Mouse (Mus musculus) lung, embryonic 16.5 days (tissue): Measurements from ENCODE around the gene Rtf1. TPM values are rescaled to one million over a fixed set of nuclear protein-coding genes. Genes with fewer than 3 reads are reported as not detected.
A peak's percentile ranks its signal among the peaks of the same experiment; 100 is the strongest.
"Not testable (repeated sequence)": the region's sequence is repeated elsewhere in the genome, so short reads cannot be mapped to it uniquely, and the experiment has no call there.

Experiments used
- ATAC-seq: fragments of 200-750 bp; cut with Nextera tagmentation; 2 replicates; pipeline ENCODE4 v1.8.0; 2017; ENCODE audit warnings: low read depth, mild to moderate bottlenecking, moderate library complexity
- H3K27ac ChIP-seq: fragments of 300-500 bp; sonication (generic); 2 replicates; pipeline ENCODE4 v1.5.1; 2014; ENCODE audit warnings: mild to moderate bottlenecking, control low read depth, low read length
- H3K27me3 ChIP-seq: fragments of 300-500 bp; sonication (generic); 2 replicates; pipeline ENCODE4 v1.6.1; 2014; ENCODE audit warnings: low read depth, low read length, mixed read lengths; ENCODE audit not compliant: control insufficient read depth, insufficient read depth
- H3K36me3 ChIP-seq: fragments of 300-500 bp; sonication (generic); 2 replicates; pipeline ENCODE4 v1.6.1; 2014; ENCODE audit warnings: low read length; ENCODE audit not compliant: control insufficient read depth, insufficient read depth
- H3K4me1 ChIP-seq: fragments of 300-500 bp; sonication (generic); replicated peaks from 2 replicates; pipeline ENCODE4 v1.6.1; 2014; ENCODE audit warnings: low read length, mixed read lengths; ENCODE audit not compliant: control insufficient read depth, insufficient read depth
- H3K4me2 ChIP-seq: fragments of 300-500 bp; sonication (generic); 2 replicates; pipeline ENCODE4 v1.6.1; 2014; ENCODE audit warnings: low read depth, low read length, control low read depth
- H3K4me3 ChIP-seq: fragments of 300-500 bp; sonication (generic); 2 replicates; pipeline ENCODE4 v1.5.1; 2014; ENCODE audit warnings: mild to moderate bottlenecking, low read length, control low read depth
- H3K9ac ChIP-seq: fragments of 300-500 bp; sonication (generic); 2 replicates; pipeline ENCODE4 v1.6.1; 2014; ENCODE audit warnings: low read length, control low read depth
- H3K9me3 ChIP-seq: fragments of 300-500 bp; sonication (generic); 2 replicates; pipeline ENCODE4 v1.6.1; 2016; ENCODE audit warnings: low read length; ENCODE audit not compliant: control insufficient read depth
- WGBS: fragments of 180-500 bp; shearing (Covaris S2); extraction: QIAGEN DNeasy Blood & Tissue Kit; methylation state at CpG from one replicate; pipeline ENCODE4 v1.1.7; 2014; 5-methylcytosine and 5-hydroxymethylcytosine counted together
- polyA plus RNA-seq: library from polyadenylated mRNA; unstranded; fragments of >200 nt; fragmentation: Nextera tagmentation; extraction: Ambion mirVana; gene quantifications from 2 replicates; pipeline ENCODE4 v1.2.1, GENCODE M21; 2015

The Rtf1 gene
- polyA plus RNA-seq = 35.4 and 39.9 TPM in 2 replicates

DNA sequence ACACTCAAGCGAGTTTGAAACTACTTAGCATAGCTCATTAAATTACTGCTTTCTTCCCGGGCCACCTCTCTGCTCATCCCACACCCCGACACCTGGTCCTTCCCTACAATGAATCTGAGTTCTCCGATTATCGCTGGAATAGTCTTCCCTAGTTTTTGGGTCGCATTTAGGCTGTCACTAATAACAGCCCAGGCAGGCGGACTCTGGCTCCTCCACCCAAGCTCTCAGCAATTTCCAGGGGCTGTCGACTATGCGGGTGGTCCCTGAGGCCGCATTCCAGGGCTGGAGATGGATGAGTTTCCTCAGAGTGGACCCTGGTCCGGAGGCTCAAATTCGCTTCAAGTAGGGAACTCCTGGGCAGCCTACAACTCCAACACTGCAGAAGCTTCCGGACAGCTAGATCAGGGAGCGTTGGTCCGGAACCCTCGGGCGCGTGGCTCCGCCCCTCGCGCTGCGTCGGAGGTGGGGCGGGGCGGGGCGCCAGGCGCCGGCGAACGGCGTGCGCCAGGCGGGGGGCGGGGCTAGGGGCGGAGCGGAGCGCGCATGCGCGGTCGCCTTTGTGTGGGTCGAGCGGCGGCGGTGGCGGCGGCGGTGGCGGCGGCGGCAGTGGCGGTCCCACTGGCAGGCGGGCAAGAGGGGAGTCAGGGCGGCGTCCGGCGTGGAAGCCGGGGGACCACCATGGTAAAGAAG is at the start of gene Rtf1:
Gene Rtf1, plus strand, starts transcription at position 544 of the 690 bp plus-strand sequence.
- Histone ChIP-seq H3K4me2 (peak within 1 kb of the TSS; percentile 96), H3K4me1 (peaks cover 7% of the 10 kb centered on the region; the same call in 1 of the 2 replicates), H3K27ac (peak within 1 kb of the TSS; percentile 89), H3K9ac (peak within 1 kb of the TSS; percentile 99), H3K27me3 (no peaks in the 10 kb centered on the region), H3K36me3 (no peaks in the 10 kb centered on the region), H3K9me3 (no peaks in the 10 kb centered on the region), H3K4me3 (peak within 1 kb of the TSS; percentile 76)
- under 1% methylated on average over 46 of the region's 58 CpGs for WGBS
- ATAC-seq = peak; percentile 98

DNA sequence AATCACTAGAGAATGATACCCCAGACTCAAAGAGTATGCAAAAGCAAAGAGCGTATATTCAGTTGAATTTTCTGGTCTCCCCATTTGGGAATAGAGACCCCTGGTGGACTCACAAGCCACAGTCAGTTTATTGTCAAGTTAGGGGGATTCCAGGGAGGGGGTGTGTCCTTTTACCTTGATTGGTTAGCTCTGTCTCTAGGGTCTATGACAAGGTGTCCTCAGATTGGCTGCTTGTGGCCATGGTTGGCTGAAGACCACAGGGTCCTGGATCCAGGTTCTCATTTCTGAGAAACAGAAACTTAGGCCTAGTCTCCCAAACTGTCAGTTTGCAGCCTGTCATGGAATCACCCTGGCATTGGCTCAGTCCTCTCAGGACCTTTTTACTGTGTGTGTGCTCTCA is 38.1 kb upstream of the Rtf1 start:
- ATAC-seq = no peak
- Histone ChIP-seq H3K4me1 (no peaks in the 10 kb centered on the region), H3K4me3 (no peak overlapping the region), H3K9ac (no peak overlapping the region), H3K27me3 (no peaks in the 10 kb centered on the region), H3K4me2 (no peak overlapping the region), H3K27ac (no peak overlapping the region), H3K9me3 (no peaks in the 10 kb centered on the region), H3K36me3 (peaks cover 70% of the 10 kb centered on the region)
- WGBS = 71% methylated on average over 1 of the region's 1 CpGs

DNA sequence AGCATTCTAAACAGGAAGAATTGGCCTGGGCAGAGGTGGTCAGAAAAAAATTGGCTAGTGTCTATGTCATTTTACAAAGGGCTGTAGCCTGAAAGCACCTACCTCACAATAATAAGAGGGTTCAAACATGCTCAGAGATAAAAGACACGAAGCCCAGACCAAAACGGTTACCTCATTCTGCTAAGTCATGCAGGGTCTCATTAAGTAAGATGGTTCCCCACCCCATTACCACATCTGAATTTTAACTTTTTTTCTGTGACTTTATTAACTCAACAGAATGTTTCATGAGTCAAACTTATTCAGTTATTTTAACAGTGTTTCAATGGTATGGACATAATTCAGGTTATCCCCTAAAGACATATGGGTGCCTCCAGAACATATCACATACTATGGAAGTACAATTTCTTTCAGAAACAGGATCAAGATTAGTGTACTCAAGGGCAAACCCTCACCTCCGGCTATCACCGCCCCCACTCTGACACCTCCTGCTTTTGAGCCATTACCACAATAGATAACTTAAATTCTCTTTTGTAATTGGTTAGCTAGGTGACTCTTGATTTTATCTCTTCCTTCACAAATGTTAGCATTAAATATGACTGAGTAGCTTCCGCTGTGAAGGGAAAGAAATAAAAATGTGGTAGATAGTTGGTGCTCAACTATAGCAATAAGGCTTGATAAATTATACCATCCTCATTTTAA is 33.5 kb upstream of the Rtf1 start:
- no peak for ATAC-seq
- Histone ChIP-seq H3K27me3 (no peaks in the 10 kb centered on the region), H3K4me1 (no peaks in the 10 kb centered on the region), H3K36me3 (peaks cover 65% of the 10 kb centered on the region), H3K4me2 (no peak overlapping the region), H3K4me3 (no peak overlapping the region), H3K9me3 (no peaks in the 10 kb centered on the region), H3K27ac (no peak overlapping the region), H3K9ac (no peak overlapping the region)
- 96% methylated on average over 5 of the region's 5 CpGs for WGBS

DNA sequence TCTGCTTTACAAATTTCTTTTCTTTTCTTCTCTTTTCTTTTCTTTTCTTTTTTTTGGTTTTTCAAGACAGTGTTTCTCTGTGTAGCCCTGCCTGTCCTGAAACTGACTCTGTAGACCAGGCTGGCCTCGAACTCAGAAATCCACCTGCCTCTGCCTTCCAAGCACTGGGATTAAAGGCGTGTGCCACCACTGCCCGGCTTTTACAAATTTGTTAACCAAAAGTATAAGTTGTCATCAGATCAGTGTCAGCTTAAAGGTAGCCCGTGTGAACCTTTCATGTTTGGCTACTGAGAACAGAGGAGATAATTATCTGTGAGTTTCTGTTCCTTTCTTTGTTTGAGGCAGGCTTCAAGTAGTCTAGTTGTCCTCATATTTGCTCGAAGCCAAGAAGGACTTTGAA is 30.6 kb upstream of the Rtf1 start:
- no peaks in the 10 kb centered on the region for H3K9me3 ChIP-seq
- H3K9ac ChIP-seq = no peak overlapping the region
- H3K4me1 ChIP-seq = no peaks in the 10 kb centered on the region
- no peak overlapping the region for H3K27ac ChIP-seq
- H3K4me2 ChIP-seq = no peak overlapping the region
- peaks cover 55% of the 10 kb centered on the region for H3K36me3 ChIP-seq
- H3K27me3 ChIP-seq = no peaks in the 10 kb centered on the region
- H3K4me3 ChIP-seq = no peak overlapping the region
- WGBS = 84% methylated on average over 5 of the region's 5 CpGs
- ATAC-seq = no peak

DNA sequence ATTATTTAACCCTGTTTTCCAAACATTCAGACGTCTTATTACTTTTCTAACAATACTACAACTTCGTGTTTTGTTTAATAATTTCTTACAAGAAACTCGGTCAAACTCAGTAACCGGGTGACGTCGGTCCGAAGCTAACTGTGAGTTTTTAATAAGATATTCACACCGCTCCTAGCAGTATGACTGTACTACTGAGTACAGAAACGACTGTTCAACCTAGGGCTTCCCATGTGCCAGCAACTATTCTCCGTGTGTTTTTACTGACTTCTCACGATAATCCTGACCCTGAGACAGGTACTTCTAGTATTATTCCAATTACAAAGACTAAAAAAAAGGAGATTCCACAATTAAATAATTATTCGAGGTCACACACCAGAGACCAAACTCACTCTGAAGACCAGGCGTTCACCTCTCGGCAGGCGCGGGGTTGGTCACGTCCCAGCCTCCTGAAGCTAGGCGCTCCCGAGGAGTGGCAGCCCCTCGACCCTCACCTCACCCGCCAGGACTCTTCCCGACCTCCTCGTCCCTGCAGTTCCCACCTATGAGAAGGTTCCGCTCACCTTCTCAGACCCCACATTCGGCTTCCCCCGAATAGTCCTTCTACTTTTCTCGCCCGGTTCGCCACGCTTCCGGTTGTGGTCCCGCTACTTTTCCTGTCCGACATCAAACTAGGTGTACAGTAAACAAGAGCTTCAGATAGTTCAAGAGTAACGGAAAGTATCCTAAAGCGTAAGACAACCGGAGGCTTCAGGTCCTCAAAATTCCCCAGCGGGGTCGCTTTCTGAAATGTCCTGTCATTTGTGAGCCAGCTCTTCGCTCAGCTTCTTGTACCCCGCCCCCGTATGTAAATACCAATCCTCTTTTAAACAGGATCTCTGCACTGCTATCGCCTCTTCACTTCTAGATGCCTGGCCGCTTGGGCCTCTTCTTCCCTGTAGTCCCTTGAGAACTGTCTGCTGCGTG is 12.4 kb upstream of the Rtf1 start, which contains the start of gene Ndufaf1:
Gene Ndufaf1, minus strand, starts transcription at position 608 of the 963 bp plus-strand sequence.
- Histone ChIP-seq H3K27ac (no peak within 1 kb of the TSS), H3K4me2 (peak within 1 kb of the TSS; percentile 89), H3K9ac (peak within 1 kb of the TSS; percentile 94), H3K36me3 (peaks cover 1% of the 10 kb centered on the region; the same call in 1 of the 2 replicates), H3K4me3 (peak within 1 kb of the TSS; percentile 93), H3K9me3 (no peaks in the 10 kb centered on the region), H3K4me1 (peaks cover 6% of the 10 kb centered on the region; the same call in 1 of the 2 replicates), H3K27me3 (no peaks in the 10 kb centered on the region)
- ATAC-seq = peak; percentile 94
- under 1% methylated on average over 44 of the region's 44 CpGs for WGBS

DNA sequence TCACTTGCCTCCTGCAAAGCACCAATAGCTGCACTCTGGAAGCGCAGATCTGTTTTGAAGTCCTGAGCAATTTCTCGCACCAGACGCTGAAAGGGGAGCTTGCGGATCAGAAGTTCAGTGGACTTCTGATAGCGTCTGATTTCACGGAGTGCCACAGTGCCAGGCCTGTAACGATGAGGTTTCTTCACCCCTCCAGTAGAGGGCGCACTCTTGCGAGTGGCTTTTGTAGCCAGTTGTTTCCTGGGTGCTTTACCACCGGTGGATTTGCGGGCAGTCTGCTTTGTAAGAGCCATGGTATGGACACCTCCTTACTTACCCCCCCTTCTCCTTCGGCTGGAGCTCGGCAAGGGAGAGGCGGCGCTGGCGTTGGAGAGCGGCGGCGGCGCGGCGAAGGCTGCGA is 9.1 kb upstream of the Rtf1 start:
- not testable (repeated sequence) for ATAC-seq
- 73% methylated on average over 16 of the region's 23 CpGs for WGBS

DNA sequence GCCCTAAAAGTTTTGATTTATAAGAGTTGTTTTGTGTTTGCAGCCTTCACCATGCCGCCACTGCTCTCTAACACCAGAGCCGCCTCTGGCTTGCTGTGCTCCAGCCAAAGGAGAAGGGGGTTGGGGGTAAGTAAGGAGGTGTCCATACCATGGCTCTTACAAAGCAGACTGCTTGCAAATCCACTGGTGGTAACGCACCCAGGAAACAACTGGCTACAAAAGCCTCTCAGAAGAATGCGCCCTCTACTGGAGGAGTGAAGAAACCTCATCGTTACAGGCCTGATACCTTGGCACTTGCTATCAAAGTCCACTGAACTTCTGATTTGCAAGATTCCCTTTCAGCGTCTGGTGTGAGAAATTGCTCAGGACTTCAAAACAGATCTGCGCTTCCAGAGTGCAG is 5.9 kb upstream of the Rtf1 start:
- 18% methylated on average over 7 of the region's 7 CpGs for WGBS
- ATAC-seq = no peak
- H3K36me3 ChIP-seq = no peaks in the 10 kb centered on the region
- H3K27ac ChIP-seq = no peak overlapping the region
- no peak overlapping the region for H3K4me2 ChIP-seq
- no peak overlapping the region for H3K9ac ChIP-seq
- no peaks in the 10 kb centered on the region for H3K4me1 ChIP-seq
- no peaks in the 10 kb centered on the region for H3K27me3 ChIP-seq
- H3K9me3 ChIP-seq = no peaks in the 10 kb centered on the region
- H3K4me3 ChIP-seq = no peak overlapping the region

More for the DNA sequence above, 9.1 kb upstream of the Rtf1 start:
- H3K27ac ChIP-seq, H3K36me3 ChIP-seq, H3K4me1 ChIP-seq, H3K9me3 ChIP-seq, H3K9ac ChIP-seq, H3K4me3 ChIP-seq, H3K4me2 ChIP-seq, H3K27me3 ChIP-seq: not testable (repeated sequence)

DNA sequence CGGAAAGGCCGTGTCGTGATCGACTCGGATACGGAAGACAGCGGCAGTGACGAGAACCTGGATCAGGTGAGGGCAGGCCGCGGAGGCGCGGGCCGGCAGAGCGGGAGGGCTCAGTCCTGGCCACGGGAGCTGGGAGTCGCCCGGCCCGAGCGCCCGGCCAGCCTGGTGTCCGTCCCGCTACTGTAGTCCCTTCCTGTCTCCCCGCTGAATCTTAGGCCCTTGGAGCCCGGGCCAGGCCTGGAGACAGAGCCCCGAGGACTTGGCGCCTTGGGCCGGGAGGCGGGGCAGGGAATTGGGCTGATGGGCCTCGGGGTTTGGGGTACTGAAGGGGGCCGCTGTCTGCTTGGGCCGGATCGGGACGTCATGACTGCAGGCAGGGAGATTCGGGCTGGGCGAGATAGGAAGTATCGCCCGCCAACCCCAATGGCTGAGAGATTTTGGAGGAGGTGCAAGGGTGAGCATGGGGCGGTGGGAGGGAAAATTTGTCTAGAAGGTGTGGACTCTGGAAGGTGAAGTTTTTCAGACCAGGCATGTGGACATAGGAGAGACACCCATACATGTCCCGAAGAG is 432 bp downstream of the Rtf1 start:
- Histone ChIP-seq H3K4me1 (peaks cover 7% of the 10 kb centered on the region; the same call in 1 of the 2 replicates), H3K4me3 (peak overlapping the region; percentile 76), H3K27ac (peak overlapping the region; percentile 80), H3K4me2 (peak overlapping the region; percentile 82), H3K9ac (peak overlapping the region; percentile 99), H3K9me3 (no peaks in the 10 kb centered on the region), H3K36me3 (no peaks in the 10 kb centered on the region), H3K27me3 (no peaks in the 10 kb centered on the region)
- 0% methylated on average over 32 of the region's 39 CpGs for WGBS
- peak; percentile 86 for ATAC-seq
